Mouse (Mus musculus): ENCODE measurements around the gene Stx19. TPM values are rescaled to one million over a fixed set of nuclear protein-coding genes. Genes with fewer than 3 reads are reported as not detected.

Gene Stx19
- total RNA-seq (2021), result not detected in 2 replicates
- long read RNA-seq, result 0 reads

DNA sequence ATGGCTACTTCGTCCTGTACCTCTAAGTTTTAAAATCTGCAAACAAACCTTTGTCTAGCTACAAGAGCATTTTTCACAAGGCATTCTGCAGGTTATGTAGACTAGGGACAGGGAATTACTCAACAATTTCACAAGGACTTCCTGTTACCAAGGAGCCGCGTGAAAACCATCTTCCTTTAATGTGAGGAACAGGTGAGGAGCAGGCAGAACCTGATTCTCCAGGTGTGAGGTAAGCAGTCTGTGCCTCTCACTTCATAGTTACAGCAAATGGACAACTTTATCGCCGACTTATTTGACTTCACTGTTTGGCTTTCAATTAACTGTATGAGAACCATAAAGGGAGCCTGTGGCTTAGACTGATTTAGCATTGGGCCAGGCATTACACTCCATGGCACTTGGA lies at the start of gene Stx19:
Stx19 (plus strand) TSS at position 186 of the 400 bp plus-strand sequence.
- no peak for DNase-seq

- DNase-seq, result no peak
Measured at GRCm38 (mm10) chr16:62773462-62773861, 41.0 kb upstream of the Stx19 start.

DNA sequence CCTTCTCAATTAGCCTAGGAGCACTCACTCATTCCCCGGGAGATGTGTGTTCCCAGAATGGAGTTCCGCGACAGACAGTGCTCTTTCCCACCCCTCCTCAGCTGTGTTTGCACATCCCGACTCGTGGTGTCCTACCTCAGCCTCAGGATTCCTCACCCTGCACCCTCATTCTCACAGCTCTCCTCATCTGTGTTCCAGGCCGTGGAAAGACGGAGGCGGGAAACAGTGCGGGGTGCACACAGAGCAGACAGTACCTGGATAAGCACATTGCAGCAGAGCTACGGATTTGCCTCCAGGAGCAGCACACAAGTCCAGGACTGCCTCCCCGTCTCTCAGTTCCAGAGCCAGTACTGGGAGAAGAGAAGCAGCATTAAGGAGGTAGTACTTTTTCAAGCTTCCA lies 38.4 kb upstream of the Stx19 start:
- DNase-seq, result no peak

DNA sequence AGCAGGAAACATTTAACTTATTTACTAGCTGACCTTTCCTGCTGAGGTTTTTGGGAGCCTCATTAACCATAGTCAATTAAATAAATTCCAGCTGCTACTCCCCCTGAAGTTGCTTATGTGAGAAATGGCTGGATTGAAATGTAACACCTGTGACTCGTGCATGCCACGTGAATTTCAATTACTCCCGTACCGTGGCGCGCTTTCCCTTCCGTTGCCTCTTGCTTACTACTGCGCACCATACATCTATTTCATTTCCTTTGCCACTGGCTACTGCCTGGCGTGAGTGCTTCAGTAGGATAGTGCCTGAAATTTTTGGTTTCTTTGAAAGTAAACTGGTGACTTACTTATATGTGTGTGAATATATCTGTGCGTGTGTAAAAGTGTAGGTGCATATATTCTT lies 36.2 kb upstream of the Stx19 start:
- no peak for DNase-seq

DNA sequence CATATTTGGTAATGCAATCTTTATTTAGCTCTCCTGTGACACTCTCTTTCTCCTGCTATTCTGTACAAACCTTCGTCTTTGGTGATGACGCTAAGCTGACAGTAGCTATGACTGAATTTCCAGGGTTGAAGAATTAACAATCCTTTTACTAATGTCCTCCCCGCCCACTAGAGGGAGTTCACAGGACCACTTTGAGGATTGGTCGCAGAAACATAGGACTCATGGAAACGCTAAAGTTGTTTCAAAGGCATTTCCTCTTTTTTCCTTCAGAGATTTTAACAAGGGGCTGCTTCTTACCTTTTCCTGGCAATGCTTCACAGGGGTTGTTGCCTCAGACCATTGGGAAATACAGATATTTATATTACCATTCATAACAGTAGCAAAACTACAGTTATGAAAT lies 32.2 kb upstream of the Stx19 start:
- no peak for DNase-seq

- DNase-seq, result peak; percentile 86
Measured at GRCm38 (mm10) chr16:62786621-62787331, 27.7 kb upstream of the Stx19 start, which contains the start of gene Nsun3. TSS of gene Nsun3 (minus strand) at chr16:62786818.

DNA sequence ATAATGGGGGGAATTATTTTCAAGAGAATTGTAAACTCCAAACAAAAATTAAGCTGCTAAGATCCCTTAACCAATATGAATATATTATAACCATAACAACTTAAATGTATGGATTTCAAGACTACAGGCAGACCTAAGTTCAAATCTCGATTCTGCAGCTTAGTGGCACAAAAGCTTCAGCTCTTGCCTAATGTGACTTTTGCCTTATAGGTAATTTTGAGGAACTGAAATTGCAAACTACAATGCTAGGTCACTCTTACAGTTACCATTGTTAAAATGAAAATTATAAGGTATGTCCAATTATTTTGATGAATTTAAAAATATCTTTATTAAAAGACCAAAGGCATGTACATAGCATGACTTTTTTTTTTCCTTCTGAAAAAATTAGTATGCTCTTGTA lies 17.9 kb upstream of the Stx19 start:
- no peak for DNase-seq

DNA sequence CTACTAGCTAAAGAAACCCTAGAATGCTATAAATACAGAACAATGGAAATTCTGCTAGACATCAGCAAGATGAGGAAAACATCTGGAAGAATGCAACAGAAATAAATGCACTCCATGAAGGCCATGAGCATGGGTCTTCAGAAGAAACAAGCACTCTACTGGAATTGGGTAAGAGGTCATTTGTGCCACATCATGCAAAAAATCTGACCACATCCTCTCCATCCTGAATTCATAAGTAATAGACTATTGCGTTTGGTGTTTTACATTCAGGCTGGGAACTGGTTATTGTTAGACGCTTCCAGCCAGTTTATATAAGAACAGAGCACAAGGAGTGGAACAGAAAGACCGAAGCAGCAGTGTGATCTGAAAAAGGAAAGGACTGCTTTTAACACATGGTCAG lies 15.7 kb upstream of the Stx19 start:
- DNase-seq, result no peak

DNA sequence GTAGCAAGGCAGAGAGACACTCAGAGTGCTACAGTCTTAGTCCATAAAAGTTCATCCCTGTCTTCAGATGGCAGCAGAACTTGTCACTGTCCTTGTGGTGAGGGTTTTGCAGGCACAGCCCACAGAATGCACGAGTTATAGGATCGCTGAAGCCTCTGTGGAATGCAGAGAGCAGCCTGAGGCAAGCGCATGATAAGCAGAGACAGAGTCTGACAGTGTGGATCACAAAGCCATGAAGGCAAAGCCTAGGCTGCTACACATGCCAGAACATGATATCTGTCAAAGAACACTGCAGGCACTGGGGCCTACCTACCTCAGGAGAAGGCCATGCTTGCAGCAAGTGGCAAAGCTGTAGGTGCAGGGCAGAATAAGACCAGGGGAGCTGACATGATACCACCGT lies 15.1 kb upstream of the Stx19 start:
- no peak for DNase-seq

GRCm38 (mm10) chr16:62799839-62800238 lies 14.6 kb upstream of the Stx19 start:
- no peak for DNase-seq

GRCm38 (mm10) chr16:62804621-62805020 lies 9.9 kb upstream of the Stx19 start:
- DNase-seq, result no peak

DNA sequence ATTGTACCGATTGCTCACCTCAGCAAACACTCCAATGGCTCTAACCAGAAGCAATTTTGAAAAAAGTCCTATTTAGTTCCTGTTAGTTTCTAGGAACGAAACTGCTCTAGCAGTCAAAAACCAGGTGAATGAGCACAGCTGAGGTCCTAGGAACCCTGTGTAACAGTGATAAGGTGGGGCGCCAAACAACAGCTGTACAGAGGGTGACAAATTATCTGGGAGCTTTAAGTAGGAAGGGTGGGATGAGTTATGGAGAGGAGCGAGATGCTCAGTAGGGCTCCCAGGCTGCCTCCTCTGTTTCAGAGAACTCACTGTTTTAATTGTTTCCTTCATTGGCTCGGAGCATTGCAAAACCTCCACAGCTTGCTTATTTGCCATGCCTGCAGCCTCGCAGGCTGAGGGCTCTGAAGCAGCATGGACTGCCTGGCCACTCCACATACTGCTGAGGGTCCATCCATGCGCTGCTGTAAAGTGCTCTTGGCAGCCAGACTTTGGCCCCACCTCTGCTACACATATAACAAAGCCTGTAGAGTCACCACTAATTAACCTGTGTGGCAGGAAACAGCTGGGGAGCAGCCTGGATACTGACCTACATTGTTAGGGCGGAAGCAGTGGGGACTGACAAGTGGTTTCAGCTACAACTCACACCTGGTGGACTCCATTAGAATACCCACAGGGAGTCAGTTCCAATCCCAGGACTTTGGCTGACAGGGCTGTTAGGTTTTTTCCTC lies 7.1 kb upstream of the Stx19 start:
- no peak for DNase-seq

GRCm38 (mm10) chr16:62810855-62811254 lies 3.6 kb upstream of the Stx19 start:
- no peak for DNase-seq

DNA sequence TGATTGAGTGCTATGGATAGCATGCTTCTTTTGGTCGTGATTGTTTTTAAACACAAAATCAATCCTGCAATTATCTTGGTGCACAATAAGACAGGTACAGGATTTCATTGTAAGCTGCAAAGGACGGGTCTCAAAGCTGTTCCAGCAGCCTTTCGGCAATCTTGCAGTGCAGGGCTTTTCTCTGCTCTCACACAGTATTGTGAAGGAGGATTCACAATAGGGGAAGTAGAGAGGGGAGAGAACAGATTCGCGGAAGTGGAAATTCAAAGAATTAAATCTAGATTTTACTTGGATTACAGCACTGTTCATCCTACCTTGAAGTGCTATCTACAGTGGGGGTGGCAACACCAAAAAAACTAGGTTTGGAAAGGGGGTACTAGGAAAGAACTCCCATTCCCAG lies 686 bp upstream of the Stx19 start:
- DNase-seq, result no peak

- no peak for DNase-seq
Measured at GRCm38 (mm10) chr16:62822472-62822871, 8.0 kb downstream of the Stx19 start.

DNA sequence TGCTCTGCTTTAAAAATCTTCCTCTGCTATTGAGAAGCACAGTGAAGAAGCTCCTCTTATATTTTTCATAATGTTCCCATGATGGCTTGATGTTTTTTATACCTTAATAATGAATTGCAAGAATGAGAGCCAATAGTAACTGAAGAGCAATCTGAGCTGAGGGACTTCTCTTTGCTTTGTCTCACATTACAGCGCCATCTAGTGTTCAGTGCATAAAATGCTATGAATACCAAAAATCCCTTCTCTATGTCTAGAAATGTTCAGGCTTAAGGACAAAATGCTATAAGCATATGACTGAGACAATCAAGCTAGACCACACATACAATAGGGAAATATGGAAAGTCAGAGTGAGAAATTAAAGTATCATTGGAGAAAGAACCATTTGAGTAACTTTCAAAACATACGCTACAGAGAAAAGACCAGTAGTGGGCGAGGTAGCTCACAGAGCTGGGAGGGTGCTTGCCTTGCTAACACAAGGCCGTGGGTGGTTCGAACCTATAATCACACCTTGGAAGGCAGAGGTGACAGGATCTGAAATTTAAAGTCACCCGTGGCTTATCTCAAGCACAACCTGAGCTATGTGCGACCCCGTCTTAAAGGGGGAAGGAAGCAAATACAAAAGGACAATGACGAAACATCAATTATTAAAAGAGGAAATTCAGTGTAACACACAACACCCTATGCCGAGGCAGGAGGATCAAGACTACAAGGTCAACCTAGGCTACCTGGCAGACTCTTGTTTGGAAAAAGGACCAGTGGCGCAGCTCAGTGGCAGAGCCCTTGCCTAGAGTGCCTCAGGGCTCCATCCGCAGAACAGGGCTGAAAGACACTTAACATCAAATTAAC lies 11.9 kb downstream of the Stx19 start:
- DNase-seq, result no peak

- no peak for DNase-seq
Measured at GRCm38 (mm10) chr16:62832027-62832426, 17.6 kb downstream of the Stx19 start.

- peak; percentile 34 for DNase-seq
Measured at GRCm38 (mm10) chr16:62832481-62832880, 18.0 kb downstream of the Stx19 start.

DNA sequence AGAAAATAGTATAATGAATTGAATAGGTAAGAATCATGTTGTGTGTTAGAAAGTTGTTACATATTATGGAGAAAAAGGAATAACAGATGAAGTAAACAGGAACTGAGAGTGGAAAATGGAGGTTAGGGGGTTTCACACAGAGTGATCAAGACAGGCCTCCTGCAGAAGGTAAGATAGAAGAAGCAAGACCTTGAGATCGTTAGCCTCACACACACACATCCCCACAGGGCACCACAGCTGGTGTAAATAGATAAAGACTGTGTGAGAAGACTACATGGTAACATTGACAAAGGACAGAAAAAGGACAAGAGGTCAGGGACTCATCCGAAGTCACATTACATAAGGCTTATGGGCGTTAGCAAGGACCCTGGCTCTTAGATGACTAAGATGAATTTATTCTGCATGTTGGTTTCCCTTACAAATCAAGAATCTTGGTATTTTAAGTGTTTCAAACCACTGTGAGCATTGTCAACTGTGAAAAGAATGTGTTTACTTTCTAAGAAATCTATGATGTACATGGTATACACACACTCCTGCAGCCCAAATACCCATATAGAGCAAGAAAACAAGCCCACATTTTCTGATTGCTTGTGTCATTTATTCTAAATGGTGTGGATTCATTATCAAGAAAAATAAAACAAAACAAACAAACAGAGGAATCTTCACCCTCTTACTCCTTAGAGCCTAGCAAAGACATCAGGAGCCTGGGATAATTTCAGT lies 19.7 kb downstream of the Stx19 start:
- no peak for DNase-seq

GRCm38 (mm10) chr16:62845341-62845740 lies 30.9 kb downstream of the Stx19 start:
- no peak for DNase-seq

GRCm38 (mm10) chr16:62846498-62847312 lies 32.2 kb downstream of the Stx19 start, which contains the start of gene Arl13b:
TSS of gene Arl13b (minus strand) at chr16:62847040.
- peak; percentile 87 for DNase-seq
